Mouse (Mus musculus): ENCODE measurements around the gene Crb1. TPM values are rescaled to one million over a fixed set of nuclear protein-coding genes. Genes with fewer than 3 reads are reported as not detected.
A peak's percentile ranks its signal among the peaks of the same experiment; 100 is the strongest.

Gene Crb1
- polyA plus RNA-seq, 1 experiment = 0.13 TPM

GRCm38 (mm10) chr1:139396589-139396988, 19.7 kb upstream of the Crb1 start:
- no peak for TF ChIP-seq GATA1 (IDR thresholded peaks at IDR 0.05; ENCODE audit: borderline replicate concordance, low read length)
- TF ChIP-seq FLI1 (IDR thresholded peaks at IDR 0.05; ENCODE audit: low read length) = no peak
- Histone ChIP-seq H3K27me3 (replicated peaks) (no peaks in the 10 kb centered on the region), H3K9me3 (no peaks in the 10 kb centered on the region), H3K4me3 (replicated peaks) (no peak overlapping the region), H3K4me1 (no peaks in the 10 kb centered on the region), H3K36me3 (replicated peaks; ENCODE audit: low read length) (no peaks in the 10 kb centered on the region)

DNA sequence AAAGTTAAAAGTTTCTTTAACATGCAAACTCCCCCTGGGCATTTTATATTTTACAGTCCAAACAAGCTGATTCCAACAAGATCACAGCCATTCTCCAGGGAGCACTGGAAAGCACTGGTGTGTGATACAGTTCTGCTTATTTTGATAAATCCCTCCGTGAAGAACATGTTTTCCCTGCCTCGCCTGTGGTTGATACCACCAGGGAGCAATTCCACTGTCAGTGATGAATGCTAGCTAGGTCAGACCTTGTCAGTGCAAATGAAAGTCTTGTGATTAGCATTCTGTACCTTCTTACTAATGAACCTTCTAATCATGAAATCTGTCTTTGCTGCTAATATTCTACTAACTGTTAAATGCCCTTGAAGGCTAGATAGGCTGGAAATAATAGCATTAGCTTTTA, 14.8 kb upstream of the Crb1 start:
- Histone ChIP-seq H3K4me3 (replicated peaks) (no peak overlapping the region), H3K4me1 (no peaks in the 10 kb centered on the region), H3K27me3 (replicated peaks) (no peaks in the 10 kb centered on the region), H3K9me3 (peaks cover 3% of the 10 kb centered on the region; the same call in 1 of the 2 replicates), H3K36me3 (replicated peaks; ENCODE audit: low read length) (no peaks in the 10 kb centered on the region)
- TF ChIP-seq FLI1 (IDR thresholded peaks at IDR 0.05; ENCODE audit: low read length) (no peak), GATA1 (IDR thresholded peaks at IDR 0.05; ENCODE audit: borderline replicate concordance, low read length) (no peak)

DNA sequence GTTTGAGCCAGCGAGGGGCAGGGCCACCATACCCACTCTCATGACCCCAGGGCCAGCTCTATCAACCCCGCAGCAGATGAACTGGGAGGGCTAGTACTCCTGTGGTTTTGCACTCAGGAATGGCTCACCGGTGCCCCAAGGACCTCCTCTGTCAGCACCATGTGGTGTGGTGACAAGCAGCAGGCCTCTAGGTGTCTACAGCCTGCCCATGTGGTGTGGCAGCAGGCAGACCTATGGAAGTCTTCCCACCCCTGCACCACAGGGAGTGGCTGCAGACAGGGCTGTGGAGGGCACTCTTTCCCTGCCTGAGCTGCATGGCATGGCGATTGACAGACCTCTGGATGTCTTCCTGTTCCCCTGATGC, 2.7 kb upstream of the Crb1 start:
- no peaks in the 10 kb centered on the region for H3K36me3 ChIP-seq (replicated peaks; ENCODE audit: low read length)
- no peaks in the 10 kb centered on the region for H3K9me3 ChIP-seq
- H3K4me3 ChIP-seq (replicated peaks) = peak overlapping the region; percentile 15
- TF ChIP-seq FLI1 (IDR thresholded peaks at IDR 0.05; ENCODE audit: low read length) (no peak), GATA1 (IDR thresholded peaks at IDR 0.05; ENCODE audit: borderline replicate concordance, low read length) (no peak)
- H3K4me1 ChIP-seq = peaks cover 13% of the 10 kb centered on the region
- H3K27me3 ChIP-seq (replicated peaks) = peaks cover 1% of the 10 kb centered on the region

DNA sequence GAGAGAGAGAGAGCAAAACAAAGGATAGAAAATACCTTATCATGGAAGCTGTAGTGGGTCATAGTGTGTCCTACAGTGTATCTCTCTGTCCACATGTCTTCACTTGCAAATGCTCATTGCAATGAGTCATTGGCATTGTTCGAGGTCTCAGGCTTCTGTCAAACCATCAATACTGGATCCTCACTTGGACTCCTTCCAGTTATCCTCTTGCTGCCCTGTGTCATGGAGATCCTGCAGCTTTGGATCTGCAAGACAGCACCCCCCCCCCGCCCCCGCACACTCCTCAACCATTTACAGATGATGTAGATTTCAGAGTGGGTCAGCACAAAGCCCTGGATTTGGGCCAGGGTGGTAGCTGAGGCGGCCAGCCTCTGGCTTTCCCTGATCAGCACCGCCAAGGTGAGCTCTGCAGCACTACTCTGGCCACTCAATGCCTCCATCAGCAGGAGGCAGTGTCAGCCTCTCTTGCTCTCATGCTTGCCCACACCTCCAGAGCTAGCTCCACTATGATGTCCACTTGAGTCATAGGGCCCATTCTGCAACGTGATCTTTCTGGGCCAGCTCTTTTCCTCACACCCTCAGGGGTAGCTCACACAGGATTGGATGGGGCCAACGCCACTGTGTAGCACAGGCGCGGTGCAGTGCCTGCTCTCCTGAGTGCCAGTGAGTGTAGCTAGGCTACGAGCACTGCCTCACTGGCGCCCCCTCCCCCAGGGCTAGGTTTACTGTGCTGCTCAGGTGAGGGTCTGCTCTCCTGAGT, 2.1 kb upstream of the Crb1 start:
- H3K4me3 ChIP-seq (replicated peaks) = peak overlapping the region; percentile 64
- peaks cover 13% of the 10 kb centered on the region for H3K4me1 ChIP-seq
- TF ChIP-seq GATA1 (IDR thresholded peaks at IDR 0.05; ENCODE audit: borderline replicate concordance, low read length) = no peak
- no peak for TF ChIP-seq FLI1 (IDR thresholded peaks at IDR 0.05; ENCODE audit: low read length)
- H3K36me3 ChIP-seq (replicated peaks; ENCODE audit: low read length) = no peaks in the 10 kb centered on the region
- peaks cover 1% of the 10 kb centered on the region for H3K27me3 ChIP-seq (replicated peaks)
- H3K9me3 ChIP-seq = no peaks in the 10 kb centered on the region

GRCm38 (mm10) chr1:139375900-139376299, 1.0 kb downstream of the Crb1 start:
- no peak for TF ChIP-seq FLI1 (IDR thresholded peaks at IDR 0.05; ENCODE audit: low read length)
- TF ChIP-seq GATA1 (IDR thresholded peaks at IDR 0.05; ENCODE audit: borderline replicate concordance, low read length) = no peak
- H3K4me1 ChIP-seq = peaks cover 13% of the 10 kb centered on the region

GRCm38 (mm10) chr1:139371341-139371740, 5.6 kb downstream of the Crb1 start:
- Histone ChIP-seq H3K4me1 (no peaks in the 10 kb centered on the region), H3K9me3 (no peaks in the 10 kb centered on the region), H3K27me3 (replicated peaks) (no peaks in the 10 kb centered on the region), H3K4me3 (replicated peaks) (no peak overlapping the region), H3K36me3 (replicated peaks; ENCODE audit: low read length) (no peaks in the 10 kb centered on the region)
- TF ChIP-seq FLI1 (IDR thresholded peaks at IDR 0.05; ENCODE audit: low read length) = no peak
- TF ChIP-seq GATA1 (IDR thresholded peaks at IDR 0.05; ENCODE audit: borderline replicate concordance, low read length) = no peak

More at GRCm38 (mm10) chr1:139375900-139376299, 1.0 kb downstream of the Crb1 start:
- no peaks in the 10 kb centered on the region for H3K9me3 ChIP-seq
- no peaks in the 10 kb centered on the region for H3K36me3 ChIP-seq (replicated peaks; ENCODE audit: low read length)
- H3K4me3 ChIP-seq (replicated peaks) = no peak overlapping the region
- H3K27me3 ChIP-seq (replicated peaks) = peaks cover 1% of the 10 kb centered on the region

DNA sequence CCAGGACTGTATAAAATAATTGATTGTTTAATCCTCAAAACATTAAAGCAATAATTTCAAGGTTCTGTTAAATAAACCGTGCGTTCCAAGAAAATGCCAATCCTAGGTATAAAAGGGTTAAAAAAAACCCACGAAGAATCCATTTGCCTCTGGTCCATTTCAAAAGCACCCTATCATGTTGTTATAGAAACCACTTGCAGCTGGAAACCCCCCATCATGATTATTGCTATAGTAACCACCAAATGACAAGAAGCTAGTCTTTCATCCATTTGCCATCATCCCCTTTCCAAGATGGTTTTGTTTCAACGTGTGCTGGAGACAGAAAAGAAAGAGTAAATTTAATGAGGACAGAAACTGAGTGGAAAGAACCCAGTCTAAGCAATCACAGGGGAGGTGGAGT, 28.3 kb downstream of the Crb1 start:
- no peaks in the 10 kb centered on the region for H3K9me3 ChIP-seq
- H3K4me1 ChIP-seq = no peaks in the 10 kb centered on the region
- no peaks in the 10 kb centered on the region for H3K36me3 ChIP-seq (replicated peaks; ENCODE audit: low read length)
- H3K27me3 ChIP-seq (replicated peaks) = no peaks in the 10 kb centered on the region
- no peak overlapping the region for H3K4me3 ChIP-seq (replicated peaks)
- TF ChIP-seq GATA1 (IDR thresholded peaks at IDR 0.05; ENCODE audit: borderline replicate concordance, low read length) = no peak
- no peak for TF ChIP-seq FLI1 (IDR thresholded peaks at IDR 0.05; ENCODE audit: low read length)

DNA sequence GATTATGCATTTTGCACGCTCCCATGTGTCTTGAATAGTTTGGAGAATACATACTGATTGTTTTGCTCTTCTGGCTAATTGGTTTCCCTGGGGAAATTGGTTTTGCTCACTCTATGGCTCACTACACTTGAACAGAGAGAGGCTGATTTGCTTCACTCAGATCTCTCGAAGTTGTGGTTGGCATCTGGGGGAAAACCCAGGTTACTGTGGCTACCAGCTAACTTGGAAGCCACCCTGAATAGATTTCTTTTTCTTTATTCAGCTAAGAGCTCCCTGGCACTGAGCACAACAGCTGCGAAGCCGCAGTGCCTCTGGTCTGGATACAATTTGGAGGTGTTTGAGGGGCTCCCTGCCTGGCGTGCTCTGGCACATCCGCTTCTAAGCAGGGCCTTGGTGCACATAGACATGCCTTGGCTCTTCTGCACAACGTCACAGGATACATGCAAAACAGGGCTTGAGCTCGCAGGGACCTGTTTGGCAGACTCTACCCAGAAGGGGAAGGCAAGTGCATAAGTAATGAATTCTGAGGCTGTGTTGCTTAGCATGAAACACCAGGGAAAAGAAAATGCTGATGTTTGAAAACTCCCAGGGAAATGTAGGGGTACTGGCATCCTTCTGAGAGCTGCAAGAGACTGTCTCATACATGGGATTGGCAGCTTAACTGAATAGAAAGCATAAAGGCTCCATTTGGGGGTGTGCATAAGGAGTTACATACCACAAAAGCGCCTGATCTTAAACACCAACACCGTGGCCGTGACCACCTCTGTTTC, 30.1 kb downstream of the Crb1 start:
- Histone ChIP-seq H3K36me3 (replicated peaks; ENCODE audit: low read length) (no peaks in the 10 kb centered on the region), H3K4me3 (replicated peaks) (no peak overlapping the region), H3K9me3 (no peaks in the 10 kb centered on the region), H3K27me3 (replicated peaks) (no peaks in the 10 kb centered on the region), H3K4me1 (no peaks in the 10 kb centered on the region)
- TF ChIP-seq FLI1 (IDR thresholded peaks at IDR 0.05; ENCODE audit: low read length) (no peak), GATA1 (IDR thresholded peaks at IDR 0.05; ENCODE audit: borderline replicate concordance, low read length) (no peak)

- H3K9me3 ChIP-seq = no peaks in the 10 kb centered on the region
- no peaks in the 10 kb centered on the region for H3K4me1 ChIP-seq
- no peak for TF ChIP-seq FLI1 (IDR thresholded peaks at IDR 0.05; ENCODE audit: low read length)
- TF ChIP-seq GATA1 (IDR thresholded peaks at IDR 0.05; ENCODE audit: borderline replicate concordance, low read length) = no peak
- no peaks in the 10 kb centered on the region for H3K27me3 ChIP-seq (replicated peaks)
- H3K36me3 ChIP-seq (replicated peaks; ENCODE audit: low read length) = no peaks in the 10 kb centered on the region
- H3K4me3 ChIP-seq (replicated peaks) = no peak overlapping the region
These were observed 30.8 kb downstream of the Crb1 start for GRCm38 (mm10) chr1:139346030-139346601.
